Mouse (Mus musculus) heart, embryonic 12.5 days (tissue): ENCODE measurements at regions not wholly inside any gene's neighbourhood (a gene's known extent, or its start where the extent isn't known, plus 50 kb on each side); places are given as distances from the start of the nearest gene placed in this dataset.

Experiments used
- ATAC-seq: fragments of 200-750 bp; cut with Nextera tagmentation; 2 replicates; pipeline ENCODE4 v1.8.0; 2017; ENCODE audit warnings: moderate TSS enrichment, moderate library complexity; ENCODE audit not compliant: insufficient number of reproducible peaks, low FRiP score
- H3K27ac ChIP-seq: fragments of 300-500 bp; sonication (generic); 2 replicates; pipeline ENCODE4 v1.5.1; 2016; ENCODE audit warnings: mild to moderate bottlenecking, moderate library complexity; ENCODE audit not compliant: poor library complexity, severe bottlenecking
- H3K27me3 ChIP-seq: fragments of 300-500 bp; sonication (generic); replicated peaks from 2 replicates; pipeline ENCODE4 v1.6.1; 2016; ENCODE audit warnings: mild to moderate bottlenecking, moderate library complexity
- H3K36me3 ChIP-seq: fragments of 300-500 bp; sonication (generic); 2 replicates; pipeline ENCODE4 v1.6.1; 2016; ENCODE audit warnings: mild to moderate bottlenecking, moderate library complexity
- H3K4me1 ChIP-seq: fragments of 300-500 bp; sonication (generic); replicated peaks from 2 replicates; pipeline ENCODE4 v1.6.1; 2016; ENCODE audit warnings: mild to moderate bottlenecking
- H3K4me2 ChIP-seq: fragments of 300-500 bp; sonication (generic); 2 replicates; pipeline ENCODE4 v1.6.1; 2016; ENCODE audit warnings: mild to moderate bottlenecking, moderate library complexity
- H3K4me3 ChIP-seq: fragments of 300-500 bp; sonication (generic); 2 replicates; pipeline ENCODE4 v1.5.1; 2016; ENCODE audit warnings: mild to moderate bottlenecking
- H3K9ac ChIP-seq: fragments of 300-500 bp; sonication (generic); 2 replicates; pipeline ENCODE4 v1.6.1; 2016; ENCODE audit warnings: mild to moderate bottlenecking, moderate library complexity
- H3K9me3 ChIP-seq: fragments of 300-500 bp; sonication (generic); replicated peaks from 2 replicates; pipeline ENCODE4 v1.6.1; 2016; ENCODE audit warnings: mild to moderate bottlenecking, moderate library complexity
- whole genome bisulfite sequencing: fragments of 180-500 bp; shearing (Covaris S2); methylation state at CpG from one replicate; pipeline ENCODE4 v1.1.7; 2016; 5-methylcytosine and 5-hydroxymethylcytosine counted together

DNA sequence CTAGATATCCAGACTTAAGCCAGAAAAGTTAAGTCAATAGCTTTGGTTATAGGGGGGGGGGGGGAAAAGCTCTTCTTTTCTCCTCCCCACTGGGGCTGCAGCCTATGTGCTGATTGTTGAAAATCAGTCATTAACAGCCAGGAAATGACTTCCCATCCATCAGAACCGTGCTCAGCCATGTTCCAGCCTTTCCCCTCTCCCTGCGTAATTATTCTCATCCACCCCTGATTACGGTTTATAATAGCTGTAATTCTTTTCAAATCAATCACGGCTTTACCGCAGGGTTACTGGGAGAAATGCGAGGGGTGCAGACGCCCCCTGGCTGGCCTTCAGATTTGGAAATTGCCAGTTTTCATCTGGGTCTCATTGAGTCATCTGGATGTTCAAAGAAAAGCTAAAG is 270.8 kb upstream of the Npvf start:
- no peak overlapping the region for H3K9ac ChIP-seq
- H3K27ac ChIP-seq, result no peak overlapping the region
- no peak overlapping the region for H3K4me3 ChIP-seq
- no peak for ATAC-seq
- 0 out of 2 replicates have a peak, but pooled peaks cover 6% of the 10 kb centered on the region for H3K27me3 ChIP-seq
- 65% methylated on average over 7 of the region's 7 CpGs for whole genome bisulfite sequencing
- peaks cover 3% of the 10 kb centered on the region; the same call in 1 of the 2 replicates for H3K9me3 ChIP-seq
- no peak overlapping the region for H3K4me2 ChIP-seq
- no peaks in the 10 kb centered on the region for H3K4me1 ChIP-seq
- no peaks in the 10 kb centered on the region for H3K36me3 ChIP-seq

DNA sequence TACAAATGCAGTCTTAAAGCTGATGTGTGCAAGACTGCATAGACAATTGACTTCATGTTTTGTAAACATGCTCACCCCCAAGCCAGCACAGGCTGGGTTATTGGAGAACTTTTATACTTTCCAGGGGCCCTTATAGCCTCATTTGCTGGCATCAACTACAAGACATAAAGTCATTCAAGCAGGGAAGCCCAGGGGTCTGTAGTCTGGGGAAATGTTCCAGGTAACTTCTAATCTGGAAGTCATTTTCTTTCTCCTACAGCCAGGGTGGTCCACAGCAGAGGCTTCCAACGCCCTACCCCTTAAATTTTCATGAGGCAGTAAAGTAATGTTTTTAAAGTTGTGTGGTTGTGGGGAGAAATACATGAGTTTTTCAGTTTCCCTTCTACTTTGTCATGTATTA is 272.1 kb upstream of the Npvf start:
- H3K9me3 ChIP-seq, result peaks cover 3% of the 10 kb centered on the region; the same call in 1 of the 2 replicates
- 0 out of 2 replicates have a peak, but pooled peaks cover 6% of the 10 kb centered on the region for H3K27me3 ChIP-seq
- no peaks in the 10 kb centered on the region for H3K36me3 ChIP-seq
- H3K4me1 ChIP-seq, result no peaks in the 10 kb centered on the region
- no peak overlapping the region for H3K27ac ChIP-seq
- H3K4me3 ChIP-seq, result no peak overlapping the region
- H3K4me2 ChIP-seq, result no peak overlapping the region
- WGBS, result 78% methylated on average over 1 of the region's 1 CpGs
- H3K9ac ChIP-seq, result no peak overlapping the region
- no peak for ATAC-seq

DNA sequence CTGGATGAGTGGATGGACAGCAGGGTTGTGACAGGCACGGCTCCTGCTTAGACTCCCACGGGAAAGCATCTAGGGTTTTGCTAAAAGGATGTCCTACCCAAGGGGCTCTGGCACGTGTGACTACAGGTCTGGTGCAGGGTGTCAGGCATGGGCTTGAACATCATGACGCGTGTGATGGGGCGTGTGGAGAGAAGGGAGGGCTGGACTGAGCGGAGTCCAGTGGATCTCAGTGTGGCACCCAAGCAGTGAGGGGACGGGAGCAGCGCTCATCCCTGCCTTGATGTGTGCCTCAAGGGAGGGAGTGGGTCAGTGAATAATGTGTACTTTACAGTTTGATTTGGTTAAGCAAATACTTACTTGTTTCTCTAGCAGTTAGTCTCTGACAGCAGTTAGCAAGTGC is 275.3 kb upstream of the Npvf start:
- ATAC-seq, result no peak
- no peak overlapping the region for H3K27ac ChIP-seq
- peaks cover 3% of the 10 kb centered on the region; the same call in 1 of the 2 replicates for H3K9me3 ChIP-seq
- H3K4me1 ChIP-seq, result no peaks in the 10 kb centered on the region
- H3K4me3 ChIP-seq, result no peak overlapping the region
- no peaks in the 10 kb centered on the region for H3K36me3 ChIP-seq
- H3K4me2 ChIP-seq, result no peak overlapping the region
- H3K9ac ChIP-seq, result no peak overlapping the region
- 72% methylated on average over 9 of the region's 9 CpGs for WGBS
- H3K27me3 ChIP-seq, result peaks cover 16% of the 10 kb centered on the region

DNA sequence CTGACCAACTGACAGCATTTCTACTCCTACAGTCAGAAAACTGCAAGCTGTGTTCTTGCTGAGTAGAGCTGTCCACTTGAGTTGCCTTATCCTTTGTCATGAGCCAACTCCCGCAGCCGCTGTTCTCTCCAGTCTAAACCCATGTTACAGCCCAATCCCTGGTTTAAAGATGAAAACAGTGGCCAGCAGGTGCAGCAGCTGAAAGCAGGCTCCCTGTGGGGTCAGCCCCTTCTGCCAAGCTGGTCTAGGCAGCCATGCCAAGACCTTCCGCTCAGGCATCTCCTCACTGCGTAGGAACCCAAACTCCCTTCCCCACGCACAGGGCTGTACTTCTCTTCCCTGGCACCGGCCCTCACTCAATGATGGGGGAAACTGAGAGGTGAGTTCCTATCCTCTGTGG is 279.3 kb upstream of the Npvf start:
- Histone ChIP-seq H3K4me1 (no peaks in the 10 kb centered on the region), H3K36me3 (no peaks in the 10 kb centered on the region), H3K27ac (no peak overlapping the region), H3K4me2 (no peak overlapping the region), H3K9ac (no peak overlapping the region), H3K9me3 (no peaks in the 10 kb centered on the region), H3K27me3 (peaks cover 25% of the 10 kb centered on the region), H3K4me3 (no peak overlapping the region)
- WGBS, result 84% methylated on average over 6 of the region's 6 CpGs
- no peak for ATAC-seq

DNA sequence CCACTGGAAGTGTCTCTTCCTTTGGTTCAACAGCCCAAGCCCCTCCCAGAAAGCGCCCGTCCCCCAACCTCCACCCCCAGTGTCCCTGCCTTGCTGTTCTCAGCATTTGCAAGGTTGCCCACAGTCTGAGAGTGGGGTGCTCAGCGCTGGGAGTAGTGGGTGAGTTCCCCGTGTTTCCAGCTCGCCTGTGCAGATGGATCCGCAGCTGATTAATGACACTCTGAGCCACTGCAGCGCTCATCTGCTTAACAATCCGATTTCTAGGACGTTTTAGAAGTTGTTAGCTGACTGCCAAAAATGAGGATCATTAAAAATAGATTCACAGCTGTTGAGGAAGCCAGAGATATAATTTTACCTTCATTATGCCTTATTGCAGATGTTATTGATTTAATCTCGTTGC is 280.0 kb upstream of the Npvf start:
- Histone ChIP-seq H3K9me3 (no peaks in the 10 kb centered on the region), H3K4me3 (no peak overlapping the region), H3K9ac (no peak overlapping the region), H3K4me2 (no peak overlapping the region), H3K36me3 (no peaks in the 10 kb centered on the region), H3K27me3 (peaks cover 20% of the 10 kb centered on the region), H3K27ac (no peak overlapping the region), H3K4me1 (no peaks in the 10 kb centered on the region)
- ATAC-seq, result no peak
- WGBS, result 77% methylated on average over 10 of the region's 10 CpGs

DNA sequence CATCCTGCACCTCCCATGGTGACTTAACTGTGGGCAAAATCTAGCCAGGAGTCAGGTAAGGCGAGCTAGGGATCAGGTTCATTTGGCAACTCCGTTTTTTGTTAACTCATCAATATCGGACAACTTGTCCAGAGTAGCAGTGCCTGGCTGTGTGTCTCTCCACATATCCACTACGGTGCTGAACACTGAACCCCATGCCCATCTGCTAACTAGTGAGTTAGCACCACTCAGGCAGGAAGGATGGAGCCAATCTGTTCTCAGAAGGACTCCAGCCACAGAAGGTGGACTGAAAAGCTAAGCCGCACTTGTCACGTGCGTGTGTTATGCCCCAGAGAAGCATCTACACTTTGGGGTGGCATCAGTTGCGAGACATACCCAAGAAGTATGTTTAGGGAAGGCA is 282.1 kb upstream of the Npvf start:
- Histone ChIP-seq H3K4me3 (no peak overlapping the region), H3K9ac (no peak overlapping the region), H3K4me1 (0 out of 2 replicates have a peak, but pooled peaks cover 4% of the 10 kb centered on the region), H3K36me3 (no peaks in the 10 kb centered on the region), H3K4me2 (no peak overlapping the region), H3K27ac (no peak overlapping the region), H3K9me3 (no peaks in the 10 kb centered on the region), H3K27me3 (peaks cover 19% of the 10 kb centered on the region)
- 80% methylated on average over 8 of the region's 8 CpGs for WGBS
- ATAC-seq, result no peak

DNA sequence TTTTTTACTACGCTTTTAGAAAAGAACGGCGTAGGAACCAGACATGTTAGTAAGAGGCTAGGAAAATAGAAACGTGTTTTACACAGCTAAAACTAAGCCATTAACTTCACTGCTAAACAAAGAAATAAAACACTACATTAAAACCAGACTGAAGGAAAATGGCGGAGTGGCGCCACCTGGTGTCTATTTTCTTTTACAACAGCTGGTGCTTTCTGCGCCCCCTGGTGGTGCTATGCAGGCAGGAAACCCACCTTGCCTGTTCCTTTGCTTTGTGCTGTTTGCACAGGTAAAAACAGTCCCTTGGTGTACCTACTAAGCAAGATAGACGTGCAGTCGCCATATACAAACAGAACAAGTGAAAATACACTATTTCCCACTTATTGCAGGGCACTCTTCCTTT is 282.9 kb upstream of the Npvf start:
- no peaks in the 10 kb centered on the region for H3K36me3 ChIP-seq
- H3K4me2 ChIP-seq, result no peak overlapping the region
- H3K4me1 ChIP-seq, result peaks cover 10% of the 10 kb centered on the region
- no peaks in the 10 kb centered on the region for H3K9me3 ChIP-seq
- peaks cover 19% of the 10 kb centered on the region for H3K27me3 ChIP-seq
- 24% methylated on average over 9 of the region's 9 CpGs for WGBS
- no peak for ATAC-seq
- no peak overlapping the region for H3K9ac ChIP-seq
- no peak overlapping the region for H3K27ac ChIP-seq
- no peak overlapping the region for H3K4me3 ChIP-seq

DNA sequence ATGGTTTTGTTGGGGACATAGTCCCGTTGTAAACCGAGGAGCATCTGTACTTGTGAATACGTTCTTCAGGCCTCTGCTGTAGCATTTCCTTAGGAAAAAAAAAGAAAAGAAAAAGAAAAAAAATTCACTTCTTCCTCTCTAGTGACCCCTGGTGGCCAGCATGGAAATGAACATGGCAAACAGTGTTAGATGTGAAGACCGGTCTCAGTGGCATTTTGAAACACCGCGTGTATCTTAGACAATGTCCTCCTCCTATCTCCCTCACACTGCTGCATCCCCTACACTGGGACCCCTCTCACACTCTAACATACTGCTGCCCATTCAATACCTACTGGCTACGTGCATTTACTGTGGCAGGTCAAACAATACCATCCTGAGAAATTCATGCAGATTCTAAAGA is 284.6 kb upstream of the Npvf start:
- H3K36me3 ChIP-seq, result no peaks in the 10 kb centered on the region
- peaks cover 16% of the 10 kb centered on the region for H3K27me3 ChIP-seq
- H3K9me3 ChIP-seq, result no peaks in the 10 kb centered on the region
- H3K4me1 ChIP-seq, result peaks cover 12% of the 10 kb centered on the region
- no peak for ATAC-seq
- WGBS, result 29% methylated on average over 7 of the region's 7 CpGs
- H3K4me2 ChIP-seq, result no peak overlapping the region
- no peak overlapping the region for H3K4me3 ChIP-seq
- no peak overlapping the region for H3K27ac ChIP-seq
- no peak overlapping the region for H3K9ac ChIP-seq

DNA sequence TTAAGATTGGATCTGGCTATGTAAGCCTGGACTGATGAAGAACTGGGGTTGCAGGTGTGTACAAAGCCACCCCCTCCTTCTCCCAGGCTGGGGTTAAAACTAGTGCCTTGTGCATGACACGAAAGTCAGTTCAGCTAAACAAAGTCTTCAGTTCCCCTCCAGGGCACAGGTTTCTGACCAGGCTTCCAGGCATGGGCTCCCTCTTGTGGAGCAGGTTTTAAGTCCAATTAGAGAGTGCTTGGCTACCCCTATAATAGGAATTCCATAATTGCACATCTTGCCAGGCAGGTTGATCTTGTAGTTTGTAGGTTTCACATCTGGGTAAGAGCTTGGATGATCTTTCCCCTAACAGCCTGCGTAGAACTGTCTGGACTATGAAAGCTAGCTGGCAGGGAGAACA is 285.2 kb upstream of the Npvf start:
- Histone ChIP-seq H3K27ac (no peak overlapping the region), H3K27me3 (peaks cover 10% of the 10 kb centered on the region), H3K4me2 (no peak overlapping the region), H3K4me1 (peaks cover 12% of the 10 kb centered on the region), H3K9ac (no peak overlapping the region), H3K36me3 (no peaks in the 10 kb centered on the region), H3K4me3 (no peak overlapping the region), H3K9me3 (no peaks in the 10 kb centered on the region)
- 60% methylated on average over 2 of the region's 2 CpGs for WGBS
- ATAC-seq, result no peak

DNA sequence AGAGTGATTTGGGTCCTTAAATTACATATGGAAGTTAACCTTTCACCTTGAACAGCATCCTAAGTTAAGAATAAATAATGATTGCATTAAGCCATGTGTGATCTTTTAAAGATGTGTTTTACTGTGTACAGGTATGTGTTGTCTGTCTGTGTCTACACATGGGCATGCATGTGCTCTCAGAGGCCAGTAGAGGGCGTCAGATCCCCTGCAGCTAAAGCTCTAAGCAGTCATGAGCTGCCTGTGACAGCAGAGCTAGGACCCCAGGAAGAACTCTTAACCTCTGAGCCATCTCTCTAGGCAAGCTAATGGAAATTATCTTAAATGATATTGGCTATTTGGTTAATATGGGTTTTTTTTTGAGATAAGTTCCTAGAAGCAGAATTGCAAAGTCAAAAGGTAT is 285.9 kb upstream of the Npvf start:
- Histone ChIP-seq H3K4me3 (no peak overlapping the region), H3K4me1 (peaks cover 12% of the 10 kb centered on the region), H3K9ac (no peak overlapping the region), H3K27ac (no peak overlapping the region), H3K9me3 (no peaks in the 10 kb centered on the region), H3K36me3 (no peaks in the 10 kb centered on the region), H3K27me3 (peaks cover 7% of the 10 kb centered on the region), H3K4me2 (no peak overlapping the region)
- WGBS, result 23% methylated on average over 1 of the region's 1 CpGs
- no peak for ATAC-seq

DNA sequence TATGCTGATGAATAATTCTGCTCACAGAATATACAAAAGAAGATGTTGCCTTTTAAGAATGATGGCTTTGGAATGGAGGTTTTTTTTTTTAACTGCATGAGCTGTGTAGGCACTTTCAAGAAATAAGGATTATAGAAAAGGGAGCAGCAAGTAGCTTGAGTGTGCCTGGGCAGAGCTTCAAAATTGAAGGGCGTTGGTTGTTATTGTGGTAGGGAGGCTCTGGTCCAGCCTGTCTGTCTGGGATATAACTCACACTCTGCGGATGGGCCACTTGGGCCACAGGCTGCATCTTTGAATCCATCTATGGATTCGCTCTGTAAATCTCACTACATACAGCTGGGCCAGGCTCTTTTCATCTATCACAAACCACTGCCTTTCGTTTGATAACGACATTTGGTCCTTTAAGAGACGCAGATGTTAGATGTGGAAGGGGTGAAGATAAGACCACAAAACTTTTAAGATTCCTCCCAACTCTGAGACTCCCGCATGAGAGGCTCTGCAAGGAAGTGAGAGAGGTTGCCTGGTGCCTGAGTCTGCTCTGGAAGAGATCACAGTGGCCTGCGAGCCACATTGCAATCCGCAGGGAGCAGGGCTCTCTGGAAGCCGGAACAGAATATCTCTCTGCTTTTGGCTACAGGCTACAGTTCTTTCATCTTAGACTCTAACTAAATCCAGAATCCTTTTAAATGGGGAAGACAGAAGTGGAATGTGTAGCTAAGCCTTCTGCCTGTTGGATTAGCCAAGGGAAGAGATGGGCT is 286.6 kb upstream of the Npvf start:
- H3K9ac ChIP-seq, result no peak overlapping the region
- peaks cover 12% of the 10 kb centered on the region for H3K4me1 ChIP-seq
- 36% methylated on average over 10 of the region's 10 CpGs for WGBS
- no peaks in the 10 kb centered on the region for H3K36me3 ChIP-seq
- peaks cover under 1% of the 10 kb centered on the region; the same call in 1 of the 2 replicates for H3K27me3 ChIP-seq
- no peak overlapping the region for H3K4me3 ChIP-seq
- ATAC-seq, result no peak
- H3K9me3 ChIP-seq, result no peaks in the 10 kb centered on the region
- H3K4me2 ChIP-seq, result no peak overlapping the region
- H3K27ac ChIP-seq, result peak overlapping the region; percentile 14; the same call in 1 of the 2 replicates

DNA sequence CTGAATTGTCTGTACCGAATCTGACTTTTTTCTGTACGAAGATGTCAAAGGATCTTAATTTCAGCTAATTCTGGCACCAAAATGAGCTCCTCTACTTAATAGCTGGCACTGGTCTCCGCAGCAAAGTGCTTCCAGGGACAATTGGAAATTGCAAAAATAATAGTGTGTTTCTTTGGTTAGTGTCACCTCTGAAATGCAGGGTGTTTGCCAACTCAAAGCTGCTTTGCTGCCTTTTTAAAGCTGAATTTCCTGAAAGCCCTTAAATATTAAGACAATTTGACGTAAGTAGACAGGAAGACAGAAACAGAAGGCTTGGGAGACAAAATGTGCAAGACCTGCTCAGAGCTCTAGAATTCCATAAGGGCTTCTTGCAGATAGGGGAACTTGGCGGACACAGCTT is 288.5 kb upstream of the Npvf start:
- 83% methylated on average over 5 of the region's 5 CpGs for WGBS
- H3K27me3 ChIP-seq, result no peaks in the 10 kb centered on the region
- H3K4me2 ChIP-seq, result no peak overlapping the region
- no peak overlapping the region for H3K4me3 ChIP-seq
- no peaks in the 10 kb centered on the region for H3K36me3 ChIP-seq
- ATAC-seq, result no peak
- H3K9me3 ChIP-seq, result no peaks in the 10 kb centered on the region
- H3K4me1 ChIP-seq, result peaks cover 12% of the 10 kb centered on the region
- no peak overlapping the region for H3K9ac ChIP-seq
- H3K27ac ChIP-seq, result no peak overlapping the region
